Mouse (Mus musculus) heart, adult 9 months (tissue): Measurements from ENCODE around the gene Orai2.
"Not testable (repeated sequence)": the region's sequence is repeated elsewhere in the genome, so short reads cannot be mapped to it uniquely, and the experiment has no call there.

Experiments
- DNase-seq, 2 experiments: peaks; one replicate each; pipeline ENCODE4 v3.0.0; 2022; ENCODE audit warnings: low spot score in 2 of 2

Orai2 gene

DNA sequence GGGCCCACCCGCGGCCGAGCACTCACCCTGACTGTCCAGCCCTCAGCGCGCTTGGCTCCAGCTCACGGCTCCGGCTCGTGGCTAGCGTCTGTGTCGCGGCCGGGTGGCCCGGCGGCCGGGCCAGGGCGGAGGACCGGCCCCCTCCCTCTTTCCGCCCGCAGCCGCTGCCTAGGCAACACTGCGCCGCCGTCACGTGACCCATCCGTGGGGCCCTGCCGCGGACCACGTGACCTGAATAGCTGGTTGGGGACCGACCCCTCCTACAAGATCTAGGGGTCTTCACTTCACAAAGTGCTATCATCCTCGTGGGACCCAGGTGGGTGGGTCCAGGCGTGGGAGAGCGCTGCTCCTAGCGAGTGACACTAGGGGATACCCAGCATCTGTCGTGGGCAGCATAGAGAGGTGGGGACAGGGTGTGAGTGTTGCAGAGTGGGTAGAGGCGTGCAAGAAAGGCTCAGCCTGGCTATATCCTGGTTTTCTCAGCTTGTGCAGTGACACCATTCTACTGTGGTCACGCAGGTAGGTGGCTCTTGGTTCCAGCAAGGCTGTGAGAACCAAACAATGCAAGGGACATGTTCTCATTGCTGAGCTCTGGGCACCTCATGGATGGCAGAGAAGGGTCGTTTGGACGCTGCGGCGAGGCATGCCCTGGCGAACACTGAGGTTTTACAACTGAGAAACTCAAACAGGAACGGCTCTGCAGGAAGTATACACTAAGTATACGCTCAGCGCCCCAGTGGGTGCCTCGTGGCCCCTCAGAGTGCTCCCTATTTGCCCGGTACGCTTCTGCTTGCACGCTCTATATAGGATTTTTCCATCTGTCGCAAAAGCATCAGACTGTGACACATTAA lies at the start of gene Orai2:
Orai2 (minus strand) TSS at position 202 of the 851 bp plus-strand sequence.
- peak; percentile 80 to 84 for DNase-seq

DNA sequence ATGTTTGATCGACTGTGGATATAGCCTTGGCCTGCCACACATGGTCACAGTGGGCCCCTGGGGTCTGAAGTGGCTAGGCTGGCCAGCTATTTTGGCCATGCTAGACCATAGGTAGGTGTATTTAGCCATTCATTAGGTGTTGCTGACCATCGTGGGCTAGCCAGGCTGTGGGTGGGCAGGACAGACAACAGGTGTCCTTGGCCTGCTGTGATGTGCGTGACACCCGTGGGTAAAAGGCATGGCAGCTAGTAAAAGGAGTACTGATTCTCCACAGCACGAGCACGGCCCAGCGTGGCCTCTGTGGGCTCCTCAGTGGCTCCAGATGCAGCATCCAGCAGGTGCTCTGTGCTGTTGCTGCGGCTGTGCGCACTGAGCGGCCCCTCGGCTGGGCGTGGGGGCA lies 48.1 kb upstream of the Orai2 start:
- DNase-seq = no peak

DNA sequence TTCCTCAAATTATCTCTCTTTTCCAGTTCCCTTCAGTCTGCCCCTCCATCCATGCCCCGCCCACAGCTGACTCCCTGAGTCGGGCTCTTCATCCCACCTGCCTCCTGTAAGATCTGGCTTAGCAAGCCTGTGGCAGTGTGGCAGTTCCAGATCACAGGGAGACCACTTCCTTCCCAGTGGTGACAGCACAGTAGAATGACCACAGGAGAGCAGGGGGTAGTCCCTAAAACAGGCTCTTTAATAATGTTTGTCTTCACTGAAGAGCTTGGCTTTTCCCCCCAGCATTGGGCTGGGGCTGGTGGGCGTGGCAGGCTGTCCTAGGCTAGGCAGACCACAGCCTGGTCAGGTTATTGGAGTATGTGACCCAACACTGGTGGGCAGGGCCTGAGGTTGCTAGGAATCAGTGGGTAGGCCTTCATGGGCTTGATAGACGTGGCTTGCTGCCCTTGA lies 47.4 kb upstream of the Orai2 start:
- DNase-seq = no peak

- no peak for DNase-seq
Measured at GRCm38 (mm10) chr5:136217004-136217665, 46.6 kb upstream of the Orai2 start.

DNA sequence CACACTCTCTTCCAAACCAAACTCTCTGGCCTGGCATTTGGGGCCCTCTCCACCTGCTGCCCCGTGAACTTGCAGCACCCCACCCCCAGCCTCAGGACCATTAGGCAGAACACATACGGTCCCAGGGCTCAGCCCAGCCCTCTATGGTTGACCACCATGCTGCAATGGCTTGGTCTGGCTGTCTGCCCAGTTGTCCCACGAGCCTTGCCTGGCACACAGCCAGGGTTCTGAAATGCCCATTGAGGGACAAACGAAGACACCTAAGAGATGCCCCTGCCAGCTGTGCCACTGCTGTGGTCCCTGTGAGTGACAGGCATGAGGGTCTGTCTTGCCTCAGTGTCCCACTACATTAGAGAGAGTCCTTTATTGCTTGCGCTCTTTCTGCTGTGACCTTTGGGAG lies 45.4 kb upstream of the Orai2 start:
- no peak for DNase-seq

GRCm38 (mm10) chr5:136215211-136215610 lies 44.7 kb upstream of the Orai2 start:
- DNase-seq = no peak

DNA sequence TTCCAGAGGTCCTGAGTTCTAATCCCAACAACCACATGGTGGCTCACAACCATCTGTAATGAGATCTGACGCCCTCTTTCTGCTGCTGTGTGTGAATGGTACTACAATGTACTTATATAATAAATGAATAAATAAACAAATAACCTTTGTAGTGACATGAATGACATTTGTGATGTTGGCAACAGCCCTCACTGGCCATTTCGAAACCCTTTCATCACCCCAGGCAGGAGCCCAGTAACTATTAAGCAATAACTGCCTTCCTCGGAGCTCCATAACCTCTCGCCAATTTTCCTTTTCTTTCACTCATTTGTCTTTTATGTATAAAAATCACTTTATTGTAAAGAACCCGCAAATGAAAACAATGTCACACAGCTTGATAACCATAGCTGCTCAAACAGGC lies 43.2 kb upstream of the Orai2 start:
- no peak for DNase-seq

- no peak for DNase-seq
Measured at GRCm38 (mm10) chr5:136212716-136213115, 42.2 kb upstream of the Orai2 start.

DNA sequence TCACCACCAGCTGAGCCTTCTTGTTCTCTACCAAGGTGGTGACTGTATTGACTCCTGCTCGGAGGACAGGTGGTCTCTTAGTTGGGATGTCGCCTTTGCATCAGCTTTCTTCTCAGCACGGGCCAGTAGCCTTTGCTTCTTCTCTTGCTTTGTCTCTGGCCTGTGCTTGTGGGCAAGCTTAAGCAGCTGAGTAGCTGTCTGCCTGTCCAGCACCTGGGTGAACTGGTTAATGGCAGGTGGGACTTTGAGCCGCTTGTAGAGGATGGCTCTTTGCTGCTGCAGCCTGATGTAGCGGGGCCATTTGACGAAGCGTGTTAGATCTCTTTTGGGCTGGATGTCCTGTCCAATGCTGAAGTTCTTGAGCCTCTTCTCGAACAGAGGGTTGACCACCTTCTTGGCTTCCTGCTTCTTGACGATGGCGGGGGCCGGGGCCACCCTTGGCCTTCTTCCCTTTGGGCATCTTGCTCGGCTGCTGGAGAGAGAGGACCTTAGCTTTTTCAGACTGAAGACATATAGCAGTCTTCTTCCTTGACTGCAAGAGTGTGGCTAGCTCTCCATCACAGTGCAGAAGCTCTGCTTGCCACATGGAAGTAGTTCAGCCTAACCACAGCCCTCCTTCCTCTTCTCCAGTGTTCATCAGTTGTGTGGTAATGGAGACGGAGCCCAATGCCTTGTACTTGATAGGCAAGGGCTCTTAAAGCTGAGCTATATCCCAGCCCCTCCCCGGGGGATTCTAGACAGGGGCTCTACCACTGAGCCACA lies 41.0 kb upstream of the Orai2 start:
- not testable (repeated sequence) for DNase-seq

GRCm38 (mm10) chr5:136210549-136210948 lies 40.0 kb upstream of the Orai2 start:
- DNase-seq = no peak

DNA sequence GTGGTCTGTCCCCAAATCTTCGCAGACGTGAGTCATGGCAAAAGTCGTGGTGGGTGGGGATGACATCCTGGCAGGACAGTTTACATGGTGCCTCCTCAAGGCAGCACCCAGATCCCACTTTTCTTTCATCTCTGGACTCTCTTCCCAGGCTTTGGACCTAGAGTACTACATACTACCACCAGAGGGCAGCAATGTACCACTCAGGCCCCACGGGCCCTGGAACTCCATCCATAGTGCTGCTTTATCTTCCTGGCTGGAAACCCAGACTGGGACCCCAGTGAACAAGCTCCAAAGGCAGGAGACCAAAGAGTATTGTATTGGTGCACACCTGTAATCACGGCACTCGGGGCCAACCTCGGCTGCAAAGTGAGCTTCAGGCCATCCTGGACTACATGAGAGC lies 31.3 kb upstream of the Orai2 start:
- peak; percentile 64 to 69 for DNase-seq

GRCm38 (mm10) chr5:136199526-136199925 lies 29.0 kb upstream of the Orai2 start:
- DNase-seq = peak in 1 of 2 experiments; percentile 12

DNA sequence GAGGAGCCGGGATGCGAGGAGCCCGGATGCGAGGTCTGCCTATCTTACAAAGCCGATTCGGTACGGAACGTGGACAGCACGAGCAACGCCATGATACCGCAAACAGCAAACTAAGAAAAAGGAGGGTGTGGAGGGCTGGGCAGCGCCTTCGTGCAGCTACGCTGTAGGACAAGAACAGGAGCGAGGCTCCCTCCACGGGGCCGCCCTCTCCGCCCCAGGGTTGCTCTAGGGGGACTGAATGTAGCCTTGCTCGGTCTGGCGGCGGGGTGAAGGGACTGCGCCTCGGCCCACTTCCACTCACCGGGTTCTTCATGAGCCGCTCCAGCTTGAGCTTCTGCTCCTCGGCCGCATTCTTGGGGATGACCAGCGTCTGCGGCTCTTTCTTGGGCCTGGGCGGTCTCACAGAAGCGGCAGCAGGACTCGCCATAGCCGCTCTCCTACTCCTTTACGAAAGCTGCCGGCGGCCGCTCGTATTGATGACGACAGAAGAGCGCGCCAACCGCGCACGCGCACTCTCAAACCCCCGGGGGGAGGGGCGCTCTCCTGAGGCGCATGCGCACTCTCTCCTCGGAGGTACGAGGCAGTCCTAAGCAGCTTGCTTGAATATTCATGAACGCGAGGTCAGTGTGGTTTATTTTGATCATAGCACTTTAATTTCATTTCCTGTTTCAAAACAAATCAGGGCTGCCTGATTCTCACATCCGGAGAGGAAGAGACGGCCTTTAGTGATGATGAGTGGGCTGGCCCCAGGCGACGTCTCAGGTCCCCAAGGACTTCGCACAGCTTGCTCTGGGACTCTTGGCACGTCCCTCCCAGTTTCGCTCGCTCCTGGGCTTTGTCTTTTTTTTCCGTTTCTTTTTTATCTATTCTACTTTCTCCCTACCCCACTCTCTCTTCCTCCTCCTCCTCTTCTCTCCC lies 28.2 kb upstream of the Orai2 start, which contains the start of gene Prkrip1:
Prkrip1 (minus strand) TSS at position 490 of the 918 bp plus-strand sequence.
- DNase-seq = peak; percentile 93 to 96

GRCm38 (mm10) chr5:136191870-136192269 lies 21.4 kb upstream of the Orai2 start:
- no peak for DNase-seq

GRCm38 (mm10) chr5:136186723-136187122 lies 16.2 kb upstream of the Orai2 start:
- DNase-seq = peak in 1 of 2 experiments; percentile 42

DNA sequence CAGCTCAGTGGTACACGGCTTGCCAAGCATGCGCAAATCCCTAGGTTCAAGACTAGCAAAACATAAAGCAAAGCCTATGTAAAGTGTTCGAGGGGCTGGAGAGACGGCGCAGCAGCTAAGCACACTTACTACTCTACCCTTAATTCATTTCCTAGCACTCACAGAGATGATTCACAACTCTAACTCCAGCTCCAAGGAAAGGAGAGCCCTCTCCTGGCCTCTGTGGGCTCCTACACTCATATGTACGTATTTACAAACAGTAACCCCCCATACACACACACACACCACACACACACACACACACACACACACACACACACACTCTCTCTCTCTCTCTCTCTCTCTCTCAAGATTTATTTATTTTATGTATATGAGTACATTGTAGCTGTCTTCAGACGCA lies 13.3 kb upstream of the Orai2 start:
- DNase-seq = no peak

DNA sequence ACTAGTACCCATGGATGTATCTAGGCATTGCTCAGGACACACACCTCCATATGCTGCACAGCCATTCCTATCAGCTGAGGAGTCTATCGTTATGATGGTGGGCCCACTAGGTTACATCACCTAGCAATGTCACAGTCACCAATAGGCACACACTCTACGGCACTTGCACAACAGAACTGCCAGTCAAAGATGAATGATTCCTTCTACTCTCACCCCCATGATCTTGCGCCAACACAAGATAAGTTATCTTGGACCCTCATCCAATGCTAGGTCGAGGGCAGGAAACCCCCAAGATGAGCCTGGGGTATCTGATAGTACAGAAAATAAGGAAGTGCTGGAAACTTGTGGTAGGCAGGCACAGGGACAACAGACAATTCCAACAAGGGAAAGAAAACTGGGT lies 12.3 kb upstream of the Orai2 start:
- no peak for DNase-seq

GRCm38 (mm10) chr5:136182049-136182448 lies 11.5 kb upstream of the Orai2 start:
- no peak for DNase-seq

- DNase-seq = no peak
Measured at GRCm38 (mm10) chr5:136181197-136181596, 10.7 kb upstream of the Orai2 start.

DNA sequence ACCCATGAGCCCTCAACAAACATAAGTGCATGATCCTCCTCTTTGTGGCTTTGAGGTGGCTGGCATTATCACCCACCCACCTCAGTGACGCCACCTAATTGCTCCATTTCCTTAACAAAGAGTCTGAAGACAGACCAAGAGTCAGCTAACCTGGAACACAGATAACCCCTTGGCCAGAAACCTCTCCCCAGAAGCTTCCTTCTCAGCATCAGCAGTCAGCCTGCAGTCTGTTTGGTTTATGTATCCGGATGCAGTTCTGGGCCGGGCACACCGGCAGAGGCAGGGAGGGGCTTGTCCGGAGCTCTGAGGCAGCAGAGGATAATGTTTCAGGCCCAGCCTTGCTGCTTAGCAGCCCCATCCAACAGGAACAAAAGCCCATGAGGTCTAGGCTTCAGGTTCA lies 9.1 kb upstream of the Orai2 start:
- DNase-seq = no peak
